Mouse (Mus musculus) lung, postnatal 36 days (tissue): ENCODE measurements around the gene Fthl17a.

Experiments used
- DNase-seq: peaks from one replicate; pipeline ENCODE4 v3.0.0; 2022; ENCODE audit warnings: mixed read lengths

The Fthl17a gene

DNA sequence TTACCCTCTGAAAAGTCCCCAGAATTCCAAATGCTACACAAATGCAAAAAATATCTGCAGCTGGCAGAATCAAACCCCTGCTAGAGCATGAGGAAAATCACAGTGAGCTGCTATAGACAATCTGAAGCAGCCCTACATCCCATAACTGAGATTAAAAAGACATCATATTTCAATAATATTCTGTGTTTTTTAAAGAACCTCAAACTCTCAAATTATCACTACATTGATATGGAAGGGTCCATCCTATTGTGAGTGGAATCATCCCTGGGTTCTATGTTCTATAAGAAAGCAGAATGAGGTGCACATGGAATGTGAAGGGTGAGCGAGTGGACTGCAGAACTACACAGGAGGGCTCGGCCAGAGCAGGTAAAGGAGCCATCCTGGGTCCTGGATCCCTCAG, at the start of gene Fthl17a:
Fthl17a (plus strand) TSS at position 301 of the 400 bp plus-strand sequence.
- DNase-seq = no peak

GRCm38 (mm10) chrX:85207001-85207400, 42.5 kb upstream of the Fthl17a start:
- peak; percentile 16 for DNase-seq

DNA sequence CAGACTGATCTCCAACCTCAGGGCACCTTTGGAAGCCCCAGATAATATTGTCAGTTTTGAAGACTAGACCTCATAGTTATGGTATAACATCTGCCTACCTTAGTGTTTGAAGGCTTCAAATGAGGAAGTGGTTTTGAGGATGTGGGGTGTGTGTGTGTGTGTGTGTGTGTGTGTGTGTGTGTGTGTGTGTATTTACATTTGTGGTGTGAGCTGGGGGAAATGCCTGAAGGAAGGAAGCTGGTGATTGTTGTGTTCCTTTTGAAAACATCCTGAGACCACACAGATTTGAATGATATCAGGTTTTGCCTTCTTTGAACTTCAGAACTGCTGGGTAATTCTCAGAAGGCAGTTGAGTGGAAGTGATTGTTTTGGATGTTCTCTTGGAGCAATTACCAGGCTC, 22.6 kb upstream of the Fthl17a start:
- DNase-seq = peak; percentile 16

GRCm38 (mm10) chrX:85271821-85272220, 22.3 kb downstream of the Fthl17a start:
- DNase-seq = no peak

DNA sequence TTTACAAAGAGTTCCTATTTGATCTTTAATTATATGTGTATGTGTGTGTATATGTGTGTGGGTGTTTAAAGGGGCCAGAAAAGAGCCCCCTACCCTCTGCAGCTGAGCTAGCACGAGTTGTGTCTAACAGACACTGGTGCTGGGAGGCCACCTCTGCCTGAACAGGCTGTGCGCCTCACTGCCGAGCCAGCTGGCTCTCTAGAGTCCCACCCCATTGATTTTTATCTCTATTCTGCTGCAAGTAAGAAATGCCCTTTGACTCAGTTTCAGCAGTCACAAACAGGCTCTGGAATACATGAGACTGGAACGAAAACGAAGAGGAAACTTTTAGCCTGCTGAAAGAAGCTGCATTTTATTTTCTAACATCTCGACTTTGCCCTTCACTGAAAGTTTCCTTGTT, 22.8 kb downstream of the Fthl17a start:
- DNase-seq = no peak

- DNase-seq = no peak
These were observed 40.4 kb downstream of the Fthl17a start for GRCm38 (mm10) chrX:85289846-85290245.

DNA sequence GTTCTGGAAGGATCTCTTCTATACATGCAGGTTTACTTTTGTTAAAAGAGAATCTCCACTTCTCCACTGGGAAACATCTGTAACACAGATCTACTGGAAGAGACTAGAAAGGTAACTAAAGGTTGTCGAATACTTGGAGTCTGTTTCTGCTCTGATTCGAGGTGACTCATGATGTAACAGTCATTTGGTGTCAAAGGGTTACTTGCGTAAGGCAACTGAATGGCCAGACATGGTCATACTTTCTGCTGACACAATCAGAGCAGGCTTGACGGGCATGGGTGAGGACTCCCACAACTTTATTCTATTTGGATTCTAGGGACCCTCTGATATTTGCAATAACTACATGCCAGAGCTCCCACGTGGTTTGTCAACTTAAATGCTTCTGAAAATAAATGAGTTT, 43.3 kb downstream of the Fthl17a start:
- DNase-seq = peak; percentile 28

DNA sequence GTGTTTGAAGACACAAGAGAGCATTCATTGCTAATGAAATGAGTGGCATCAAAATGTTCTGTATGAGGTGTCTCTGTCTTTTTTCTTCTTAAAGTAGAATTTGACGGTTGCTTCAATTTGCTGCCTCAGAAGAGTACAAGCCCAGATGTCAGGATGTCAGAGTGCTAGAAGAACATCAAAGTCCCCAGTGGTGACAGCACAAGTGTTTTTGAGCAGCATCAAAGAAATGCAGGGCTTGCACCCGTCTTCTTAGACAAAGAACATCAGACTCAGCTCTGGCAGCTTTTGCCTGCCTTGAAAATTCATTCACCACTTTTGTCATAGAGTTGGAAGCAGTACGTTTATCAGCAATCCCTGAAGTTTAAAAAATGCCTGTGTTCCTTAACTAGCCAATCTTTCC, 44.5 kb downstream of the Fthl17a start:
- no peak for DNase-seq

DNA sequence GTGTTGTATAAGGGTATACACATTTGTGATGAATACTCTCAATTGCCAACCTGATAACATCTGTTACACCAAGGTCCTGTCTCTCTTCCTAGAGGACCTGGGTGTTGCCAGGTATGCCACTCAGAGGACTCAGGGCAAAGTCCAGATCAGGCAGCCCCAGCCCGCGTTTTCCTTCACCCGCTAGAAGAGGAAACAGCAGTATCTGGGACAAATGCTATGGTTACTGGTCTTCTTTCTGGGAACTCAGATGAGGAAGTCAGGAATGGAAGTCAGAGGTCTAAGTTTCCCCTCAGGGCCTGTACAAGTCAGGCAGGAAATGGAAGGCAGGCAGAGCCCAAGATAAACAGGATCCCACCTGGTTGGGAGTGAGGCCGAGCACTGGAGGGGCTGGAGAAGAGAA, 55.2 kb downstream of the Fthl17a start:
- peak; percentile 23 for DNase-seq

DNA sequence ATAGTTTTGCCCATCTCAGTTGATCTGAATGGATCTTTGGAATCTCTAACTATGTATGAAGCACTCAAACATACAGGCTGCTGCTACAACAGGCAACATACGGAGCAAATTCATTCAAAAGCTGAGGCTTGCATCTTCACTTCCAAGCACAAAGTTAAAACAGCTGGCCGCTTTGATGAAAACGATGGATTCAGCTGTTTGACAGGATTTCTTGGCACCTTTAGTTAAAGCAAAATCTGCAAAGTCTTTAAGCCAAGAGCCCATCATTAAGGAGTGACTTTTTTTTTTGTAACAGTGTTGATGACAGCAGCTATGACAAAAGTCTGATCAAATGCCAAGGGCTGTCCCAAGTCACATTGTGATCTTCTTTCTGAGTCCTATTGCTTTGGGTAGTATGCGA, 69.1 kb downstream of the Fthl17a start:
- no peak for DNase-seq

- DNase-seq = peak; percentile 27
These were observed 69.7 kb downstream of the Fthl17a start for GRCm38 (mm10) chrX:85319193-85319592.
